Mouse (Mus musculus) bone marrow, adult 2 months (tissue): Measurements from ENCODE around the gene Srsf4. TPM values are rescaled to one million over a fixed set of nuclear protein-coding genes. Genes with fewer than 3 reads are reported as not detected.

Experiments
- H3K27ac ChIP-seq: fragments of 200-500 bp; 2 replicates; pipeline ENCODE4 v1.5.1; 2012; ENCODE audit warnings: low read depth, mild to moderate bottlenecking, control low read depth, inconsistent platforms, low read length; ENCODE audit not compliant: control insufficient read depth, poor library complexity, insufficient read depth
- H3K4me1 ChIP-seq: fragments of 200-500 bp; 2 replicates; pipeline ENCODE4 v1.6.1; 2011; ENCODE audit warnings: low read length; ENCODE audit not compliant: control insufficient read depth, insufficient read depth
- H3K4me3 ChIP-seq: fragments of 200-500 bp; replicated peaks from 2 replicates; pipeline ENCODE3; 2011; ENCODE audit warnings: mild to moderate bottlenecking, low read depth, low read length, control low read depth; ENCODE audit not compliant: control insufficient read depth
- CTCF ChIP-seq: fragments of 200-500 bp; IDR thresholded peaks from 2 replicates; pipeline ENCODE4 v1.5.1; 2011; ENCODE audit warnings: low read length, control low read depth; ENCODE audit not compliant: control insufficient read depth, insufficient read depth
- POLR2A ChIP-seq: fragments of 200-500 bp; IDR thresholded peaks from 2 replicates; pipeline ENCODE4 v1.6.1; 2011; ENCODE audit warnings: low read depth, mild to moderate bottlenecking, control low read depth, low read length, borderline replicate concordance; ENCODE audit not compliant: control insufficient read depth
- WGBS: fragments of 180-500 bp; shearing (Covaris S2); methylation state at CpG from one replicate; pipeline ENCODE4 v1.1.7; 2018; 5-methylcytosine and 5-hydroxymethylcytosine counted together
- polyA plus RNA-seq: library from polyadenylated mRNA; stranded (reverse); fragments of >200 nt; gene quantifications from 2 replicates; pipeline ENCODE4 v1.2.4, GENCODE M21; 2011; ENCODE audit warnings: low replicate concordance; ENCODE audit not compliant: missing spikeins, insufficient read depth, insufficient read length

Gene Srsf4
- polyA plus RNA-seq, 1 experiment: 72.5 TPM

DNA sequence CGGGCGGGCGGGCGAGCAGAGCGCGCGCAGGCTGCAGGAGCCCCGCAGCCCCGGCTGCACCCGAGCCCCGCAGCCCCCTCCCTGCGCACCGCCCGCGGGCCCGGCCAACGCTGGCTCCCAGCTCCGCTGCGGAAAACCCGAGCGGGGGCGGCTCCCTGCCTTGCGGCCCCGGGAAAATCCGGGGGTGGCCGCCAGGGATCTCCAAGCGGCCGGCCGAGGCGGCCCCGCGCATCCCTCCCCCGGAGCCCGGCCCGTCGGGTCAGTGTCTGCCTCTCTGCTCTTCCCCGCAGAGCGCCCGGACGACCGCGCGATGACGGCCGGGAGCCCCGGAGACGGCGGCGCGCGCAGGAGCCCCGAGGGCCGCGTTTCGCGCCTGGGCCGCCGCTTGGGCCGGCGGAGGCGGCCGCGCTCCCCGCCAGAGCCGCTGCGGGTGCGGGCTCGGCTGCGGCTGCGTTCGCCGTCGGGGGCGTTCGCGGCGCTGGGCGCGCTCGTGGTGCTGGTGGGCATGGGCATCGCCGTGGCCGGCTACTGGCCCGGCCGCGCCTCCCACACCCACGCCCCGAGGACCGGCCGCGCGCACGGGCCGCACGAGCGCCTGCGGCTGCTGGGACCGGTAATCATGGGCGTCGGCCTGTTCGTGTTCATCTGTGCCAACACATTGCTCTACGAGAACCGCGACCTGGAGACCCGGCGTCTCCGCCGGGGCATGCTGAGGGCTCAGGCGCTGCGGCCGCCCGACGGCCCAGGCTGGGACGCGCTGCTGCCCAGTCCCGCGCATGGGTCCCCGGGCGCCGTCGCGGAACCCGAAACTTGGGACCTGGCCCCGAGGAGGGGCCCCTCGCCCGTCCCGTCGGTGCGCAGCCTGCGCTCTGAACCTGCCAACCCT is 48.3 kb downstream of the Srsf4 start, which contains the start of gene Tmem200b:
Gene Tmem200b, plus strand, starts transcription at position 311 of the 886 bp plus-strand sequence.
- Histone ChIP-seq H3K4me3 (no peak within 1 kb of the TSS), H3K4me1 (no peaks in the 10 kb centered on the region), H3K27ac (no peak within 1 kb of the TSS; the same call in 1 of the 2 replicates)
- TF ChIP-seq CTCF (no peak), POLR2A (no peak)
- 3% methylated on average over 129 of the region's 130 CpGs for WGBS

DNA sequence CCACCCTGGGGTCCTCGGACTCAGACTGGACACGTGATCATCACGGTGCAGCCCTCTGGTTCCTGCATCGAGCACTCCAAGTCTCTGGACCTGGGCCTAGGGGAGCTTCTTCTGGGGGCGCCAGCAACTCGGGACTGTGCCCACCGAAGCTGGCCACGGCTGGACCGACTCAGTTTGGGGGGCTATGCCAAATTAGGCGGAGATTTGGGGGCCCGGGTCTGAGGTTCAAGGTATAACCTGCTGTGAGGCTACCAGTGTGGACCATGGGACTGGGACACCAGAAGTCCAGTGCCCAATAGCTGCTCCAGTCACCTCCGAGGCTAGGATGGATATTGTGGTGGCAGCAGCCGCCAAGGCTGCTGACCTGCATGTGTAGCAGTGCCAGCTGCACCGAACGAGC is 49.0 kb downstream of the Srsf4 start:
- H3K27ac ChIP-seq: no peak overlapping the region
- no peaks in the 10 kb centered on the region for H3K4me1 ChIP-seq
- no peak overlapping the region for H3K4me3 ChIP-seq
- no peak for TF ChIP-seq POLR2A
- TF ChIP-seq CTCF: no peak
- WGBS: 77% methylated on average over 15 of the region's 15 CpGs

DNA sequence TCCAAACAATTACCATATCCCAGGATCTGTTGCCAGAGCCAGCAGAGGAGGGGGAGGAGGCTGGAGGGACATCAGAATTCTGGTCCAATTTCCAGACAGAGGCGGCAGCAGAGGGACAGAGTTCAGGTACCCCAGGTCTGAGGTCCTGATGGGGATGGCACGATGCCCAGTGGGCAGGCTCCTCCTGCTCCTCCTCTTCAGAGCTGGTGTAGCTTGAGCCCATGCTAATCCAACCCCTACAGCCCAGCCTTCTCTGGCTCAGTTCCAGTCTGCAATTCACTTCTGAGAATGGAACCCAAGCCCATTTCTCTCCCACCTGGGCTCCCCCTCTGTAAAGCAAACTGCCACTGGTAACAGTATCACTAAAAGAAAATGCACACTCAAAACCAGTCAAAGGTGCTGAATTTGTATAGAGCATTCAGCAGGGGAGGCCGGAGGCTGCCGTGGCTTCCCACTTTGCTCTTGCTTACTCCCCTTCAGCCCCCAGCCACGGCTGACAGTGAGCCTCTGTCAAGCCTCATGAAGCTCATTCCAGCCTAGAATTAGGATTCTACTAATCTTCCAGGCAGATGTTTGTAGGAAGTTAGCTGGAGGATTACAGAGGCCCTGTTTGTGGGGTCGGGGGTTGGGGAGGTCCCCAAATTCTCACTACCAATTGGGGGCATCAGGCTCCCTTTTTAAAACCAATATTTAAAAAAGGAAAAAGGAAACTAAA is 50.8 kb downstream of the Srsf4 start:
- H3K4me1 ChIP-seq: no peaks in the 10 kb centered on the region

DNA sequence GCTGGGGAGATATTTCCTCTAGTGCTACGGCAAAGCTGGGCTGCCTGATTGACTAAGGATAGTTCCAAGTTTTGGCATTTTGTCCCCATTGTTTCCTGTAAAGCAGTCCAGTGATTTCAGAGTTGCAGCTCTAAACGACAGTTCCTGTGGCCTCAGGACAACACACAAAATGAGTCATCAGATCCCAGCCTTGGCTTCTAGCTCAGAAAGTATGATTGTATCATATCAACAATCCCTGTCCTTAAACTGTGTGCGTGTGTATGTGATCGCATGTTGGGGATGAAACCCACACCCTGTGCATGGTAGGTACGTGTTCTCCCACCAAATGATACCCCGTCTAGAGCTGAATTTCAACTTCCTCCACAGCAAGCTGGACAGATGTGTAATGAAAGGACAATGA is 55.7 kb downstream of the Srsf4 start:
- H3K4me3 ChIP-seq: no peak overlapping the region
- no peaks in the 10 kb centered on the region for H3K4me1 ChIP-seq
- TF ChIP-seq POLR2A (no peak), CTCF (no peak)
- 86% methylated on average over 6 of the region's 6 CpGs for WGBS
- no peak overlapping the region for H3K27ac ChIP-seq

More for the DNA sequence above, 50.8 kb downstream of the Srsf4 start:
- Histone ChIP-seq H3K27ac (no peak overlapping the region), H3K4me3 (no peak overlapping the region)
- WGBS: 85% methylated on average over 6 of the region's 6 CpGs
- no peak for TF ChIP-seq CTCF
- TF ChIP-seq POLR2A: no peak

DNA sequence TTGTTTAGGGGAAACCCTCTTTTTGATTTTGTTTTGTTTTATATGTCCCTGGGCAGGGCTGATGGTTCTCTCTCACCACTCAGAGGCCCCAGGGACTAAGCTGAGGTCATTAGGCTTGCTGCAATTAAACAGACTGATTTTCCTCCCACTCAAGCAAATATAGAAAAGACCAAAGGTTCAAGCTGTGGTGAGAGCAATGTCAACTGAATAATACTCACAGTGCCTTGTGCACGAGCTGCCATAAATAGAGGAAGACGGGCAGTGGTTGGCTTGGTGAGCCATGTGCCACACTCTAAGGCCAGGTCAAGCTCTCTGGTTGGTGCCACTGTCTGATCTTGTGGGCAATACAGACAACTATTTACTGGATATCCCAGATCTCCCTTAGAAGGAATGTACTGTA is 66.0 kb downstream of the Srsf4 start:
- TF ChIP-seq POLR2A (no peak), CTCF (no peak)
- 89% methylated on average over 2 of the region's 2 CpGs for WGBS
- no peak overlapping the region for H3K27ac ChIP-seq
- H3K4me3 ChIP-seq: no peak overlapping the region
- no peaks in the 10 kb centered on the region for H3K4me1 ChIP-seq

DNA sequence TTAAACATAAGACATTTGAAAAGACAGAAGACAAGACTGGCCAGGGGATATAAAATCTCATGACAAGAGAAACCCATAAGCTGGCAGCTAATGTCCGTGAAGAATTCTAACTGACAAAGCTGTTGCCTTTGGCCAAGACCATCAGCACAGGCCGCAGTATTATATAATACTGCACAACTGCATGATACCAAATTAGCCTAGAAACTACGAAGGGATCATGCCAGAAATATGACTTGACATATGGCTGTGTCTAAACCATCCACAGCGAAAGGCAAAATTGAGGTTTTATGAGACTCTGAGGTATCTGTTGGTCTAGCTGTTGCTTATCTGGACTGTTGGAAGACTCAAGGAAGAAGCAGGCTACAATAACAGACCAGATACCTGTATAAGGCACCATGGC is 67.4 kb downstream of the Srsf4 start:
- H3K4me1 ChIP-seq: no peaks in the 10 kb centered on the region
- 95% methylated on average over 4 of the region's 4 CpGs for WGBS
- no peak for TF ChIP-seq CTCF
- no peak overlapping the region for H3K27ac ChIP-seq
- no peak overlapping the region for H3K4me3 ChIP-seq

DNA sequence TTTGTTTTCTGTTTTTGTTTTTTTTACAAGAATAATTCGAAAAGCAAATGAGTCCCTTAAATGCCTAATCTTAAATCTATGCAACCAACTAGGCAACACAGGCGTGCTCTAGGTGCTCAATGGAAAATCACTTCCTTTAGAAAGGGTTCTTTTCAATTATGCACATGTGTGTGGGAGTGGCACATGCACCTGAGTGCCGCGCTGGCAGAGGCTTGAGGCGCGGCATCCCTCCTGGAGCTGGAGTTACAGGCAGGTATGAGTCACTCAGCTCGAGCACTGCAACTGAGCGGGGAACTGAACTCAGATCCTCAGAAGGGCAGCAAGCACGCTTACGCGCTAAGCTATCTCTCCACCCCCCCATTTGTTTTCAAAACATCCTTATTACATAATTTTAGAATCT is 74.4 kb downstream of the Srsf4 start:
- no peak overlapping the region for H3K27ac ChIP-seq
- H3K4me3 ChIP-seq: no peak overlapping the region
- 93% methylated on average over 11 of the region's 11 CpGs for WGBS
- H3K4me1 ChIP-seq: no peaks in the 10 kb centered on the region
- TF ChIP-seq CTCF: no peak
- TF ChIP-seq POLR2A: no peak

DNA sequence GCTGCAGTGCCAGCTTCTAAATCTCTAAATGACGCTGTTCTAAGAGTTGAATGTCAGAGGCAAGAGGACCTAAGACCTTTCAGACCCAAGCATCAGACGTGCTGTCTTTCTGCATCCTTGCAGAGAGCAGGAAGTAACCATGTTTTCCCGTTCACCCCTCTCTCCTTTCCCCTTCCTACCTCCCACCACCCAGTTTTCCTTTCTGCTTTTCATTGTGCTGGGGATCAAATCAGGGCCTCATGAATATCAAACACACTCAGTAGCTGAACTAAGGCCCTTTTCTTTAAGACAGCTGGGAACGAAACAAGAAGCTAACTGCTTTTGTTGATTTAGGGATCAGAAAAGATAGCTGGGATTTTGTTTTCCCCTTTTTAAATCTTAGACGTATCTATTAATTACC is 76.5 kb downstream of the Srsf4 start:
- WGBS: 84% methylated on average over 5 of the region's 5 CpGs
- H3K27ac ChIP-seq: no peak overlapping the region
- H3K4me1 ChIP-seq: no peaks in the 10 kb centered on the region
- no peak overlapping the region for H3K4me3 ChIP-seq
- no peak for TF ChIP-seq CTCF
- TF ChIP-seq POLR2A: no peak
